Mouse (Mus musculus): ENCODE measurements at regions not wholly inside any gene's neighbourhood (a gene's known extent, or its start where the extent isn't known, plus 50 kb on each side); places are given as distances from the start of the nearest gene placed in this dataset.

DNA sequence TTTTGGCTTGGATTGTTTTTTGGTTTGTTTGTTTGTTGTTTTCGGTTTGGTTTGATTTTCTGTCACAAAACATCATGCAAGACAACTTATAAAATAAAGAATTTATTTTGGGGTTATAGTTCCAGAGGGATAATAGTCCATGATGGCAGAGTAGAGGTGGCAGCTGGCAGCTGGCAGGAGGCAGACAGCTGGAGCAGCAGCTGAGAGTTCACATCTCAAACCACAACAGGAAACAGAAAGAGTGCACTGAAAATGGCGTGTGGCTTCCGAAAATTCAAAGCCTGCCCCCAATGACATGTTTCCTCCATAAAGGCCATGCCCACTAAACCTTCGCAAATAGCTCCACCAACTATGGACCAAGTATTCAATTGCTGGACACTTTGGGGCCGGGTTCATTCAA lies 72.7 kb downstream of the Hes1 start:
- no peak for TF ChIP-seq CTCF (IDR thresholded peaks at IDR 0.05; ENCODE audit: low read depth)
- TF ChIP-seq EP300 (optimal IDR thresholded peaks at IDR 0.05), result no peak

All from stomach, postnatal 0 days (tissue).